Mouse (Mus musculus): ENCODE results near the gene Cbx2.

GRCm38 (mm10) chr11:119017506-119017905 lies 5.3 kb upstream of the Cbx2 start:
- TF ChIP-seq CTCF (IDR thresholded peaks at IDR 0.05; ENCODE audit: extremely low read depth, insufficient read depth, insufficient read length, insufficient replicate concordance) (no peak), POLR2A (IDR thresholded peaks at IDR 0.05; ENCODE audit: low read depth, low read length) (no peak)
